Mouse (Mus musculus) layer of hippocampus, adult 11-12 months (tissue): ENCODE measurements at regions not wholly inside any gene's neighbourhood (a gene's known extent, or its start where the extent isn't known, plus 50 kb on each side); places are given as distances from the start of the nearest gene placed in this dataset.

Experiments used
- DNase-seq: peaks from one replicate; pipeline ENCODE4 v3.0.0; 2022; ENCODE audit warnings: low spot score

DNA sequence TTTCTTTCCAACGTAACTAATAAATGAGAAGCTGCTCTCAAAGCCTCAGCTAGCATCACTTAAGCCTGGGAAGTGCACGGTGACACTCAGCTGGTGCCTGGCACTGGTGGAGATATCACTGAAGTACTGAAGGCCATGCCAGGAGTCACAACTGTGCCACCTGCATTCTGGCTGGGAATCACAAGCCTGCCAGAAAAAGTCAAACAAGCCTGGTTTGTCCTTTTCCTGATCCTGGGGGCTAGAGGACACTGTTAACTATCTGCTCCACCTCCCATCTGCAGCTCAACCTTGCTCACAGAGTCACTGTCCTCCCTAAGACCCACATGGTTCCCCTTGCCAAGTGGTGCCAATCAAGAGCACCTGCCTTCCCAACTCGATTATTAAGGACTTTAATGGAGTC, 135.2 kb upstream of the Car8 start:
- no peak for DNase-seq

DNA sequence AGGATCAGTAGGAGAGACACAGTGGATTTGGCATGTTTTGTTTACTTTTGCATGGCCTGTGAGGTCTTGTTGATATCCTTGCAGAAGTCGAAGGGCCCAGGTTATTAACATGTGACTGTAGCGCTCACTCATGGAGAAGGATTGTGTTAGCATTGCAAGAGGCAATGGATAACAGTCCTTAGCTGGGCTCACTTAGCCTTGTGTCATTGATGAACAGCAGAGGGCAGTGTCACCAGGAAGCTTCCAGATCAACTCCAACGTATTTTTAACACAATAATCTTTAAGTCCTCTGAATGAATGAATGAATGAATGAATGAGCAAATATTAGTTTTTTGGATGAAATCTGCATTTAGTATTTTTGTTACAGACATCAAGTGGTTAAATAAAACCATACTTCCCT, 133.2 kb upstream of the Car8 start:
- no peak for DNase-seq

DNA sequence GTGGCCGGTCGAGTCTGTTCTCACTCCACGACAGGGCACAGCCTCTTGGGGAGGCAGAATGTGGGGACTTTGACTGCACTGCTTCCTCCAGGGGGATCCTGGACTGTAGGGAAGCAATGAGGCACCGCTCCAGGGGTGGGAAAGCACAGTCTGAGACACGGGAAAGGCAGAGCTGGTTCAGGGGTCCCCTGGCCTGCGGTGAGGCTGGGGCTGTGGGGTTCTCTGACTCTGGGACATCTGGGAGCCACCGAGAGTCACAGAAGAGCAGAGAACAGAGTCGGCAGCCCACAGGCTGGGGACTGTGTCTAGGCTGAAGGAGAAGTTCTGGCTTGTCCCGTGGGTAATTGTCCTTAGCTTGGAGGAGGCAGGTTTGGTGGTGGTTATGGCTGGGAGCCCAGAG, 131.9 kb upstream of the Car8 start:
- DNase-seq: no peak

DNA sequence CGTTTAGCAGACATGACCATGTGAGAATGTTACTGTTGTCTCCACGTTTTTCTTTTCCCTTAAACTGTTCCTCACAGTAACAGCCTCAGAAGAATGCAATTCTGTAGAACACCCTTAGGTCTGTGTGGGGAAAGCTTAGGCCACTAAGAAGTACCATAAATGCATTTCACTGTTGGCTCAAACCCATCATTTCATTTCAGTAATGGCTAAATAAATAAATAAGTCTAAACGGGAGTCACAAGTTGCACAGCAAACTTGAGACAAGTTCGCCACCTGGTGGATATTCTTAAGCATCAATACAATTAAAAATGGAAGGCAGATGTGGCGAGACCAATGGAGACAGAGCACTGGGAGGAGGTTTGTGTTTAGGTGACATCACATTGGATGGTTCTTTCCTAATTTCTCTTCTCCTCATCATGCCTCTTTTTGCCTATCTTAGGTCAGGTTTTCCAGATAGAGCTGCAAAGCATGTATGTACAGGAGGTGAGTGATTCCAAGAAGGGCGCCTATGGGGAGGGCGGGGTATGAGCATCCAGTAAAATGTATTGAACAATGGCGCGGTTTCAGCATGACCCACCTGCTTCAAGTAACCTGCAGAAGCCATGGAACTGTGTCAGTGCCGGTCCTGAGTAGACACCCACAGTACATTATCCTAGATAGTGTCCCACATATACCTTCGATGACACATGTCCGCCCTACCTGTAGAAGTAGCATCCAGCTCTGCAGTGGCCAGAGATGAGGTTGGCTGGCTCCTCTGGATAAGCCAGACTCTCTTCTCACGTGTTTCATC, 128.8 kb upstream of the Car8 start:
- peak; percentile 36 for DNase-seq

DNA sequence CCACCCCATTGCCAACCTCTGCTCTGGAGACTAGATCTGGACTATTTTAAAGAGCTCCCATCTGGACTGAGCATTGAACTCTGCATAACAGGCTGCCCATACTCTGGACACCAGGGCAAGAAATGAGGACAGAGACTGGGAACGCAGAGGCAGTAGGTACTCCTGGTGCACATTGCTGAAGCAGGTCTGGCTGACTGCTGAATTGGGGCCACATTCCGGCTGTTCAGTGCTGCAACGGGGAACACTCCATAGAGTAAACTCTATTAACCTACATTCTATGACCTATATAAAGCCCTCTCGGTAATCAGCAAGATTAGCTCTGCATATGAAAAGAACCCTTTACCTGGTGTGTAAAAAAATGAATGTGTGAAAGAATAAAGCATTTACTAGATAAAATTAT, 128.1 kb upstream of the Car8 start:
- DNase-seq: no peak

DNA sequence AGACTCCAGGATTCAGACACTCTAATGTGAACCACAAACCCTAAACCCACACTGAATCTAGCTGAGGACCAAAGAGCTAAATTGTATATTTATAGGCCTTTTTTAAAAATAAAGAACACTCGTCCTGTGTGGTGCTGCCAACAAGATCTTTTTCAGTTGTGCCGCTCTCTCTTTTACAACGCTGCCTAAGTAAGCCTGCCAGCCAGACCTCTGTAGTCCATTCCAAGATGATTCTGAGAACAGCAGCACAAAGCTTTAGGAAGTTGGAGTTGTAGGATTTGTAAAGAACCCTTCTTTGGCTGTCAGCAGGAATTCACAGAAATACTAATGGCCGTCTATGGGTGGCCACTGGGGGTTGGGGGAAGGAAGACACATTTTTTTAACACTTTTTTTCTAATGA, 123.6 kb upstream of the Car8 start:
- DNase-seq: no peak

DNA sequence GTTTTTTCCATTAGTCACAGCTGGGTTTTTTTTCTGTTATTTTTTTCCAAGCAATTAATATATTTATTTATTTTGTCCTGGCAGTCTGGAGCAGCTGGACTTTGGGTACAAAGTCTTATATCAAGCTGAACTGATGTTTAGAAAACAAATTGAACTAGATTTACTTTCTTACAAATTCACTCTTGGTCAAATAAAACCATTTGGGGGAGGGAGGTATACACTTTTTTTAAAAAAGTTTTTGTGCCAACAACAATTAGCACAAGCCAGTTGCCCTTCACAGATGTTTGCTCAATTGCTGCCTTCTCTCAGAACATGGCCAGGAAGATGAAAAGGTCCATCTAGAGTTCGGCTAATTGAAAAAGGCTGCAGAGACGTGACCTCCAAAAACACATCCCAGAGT, 123.1 kb upstream of the Car8 start:
- no peak for DNase-seq

DNA sequence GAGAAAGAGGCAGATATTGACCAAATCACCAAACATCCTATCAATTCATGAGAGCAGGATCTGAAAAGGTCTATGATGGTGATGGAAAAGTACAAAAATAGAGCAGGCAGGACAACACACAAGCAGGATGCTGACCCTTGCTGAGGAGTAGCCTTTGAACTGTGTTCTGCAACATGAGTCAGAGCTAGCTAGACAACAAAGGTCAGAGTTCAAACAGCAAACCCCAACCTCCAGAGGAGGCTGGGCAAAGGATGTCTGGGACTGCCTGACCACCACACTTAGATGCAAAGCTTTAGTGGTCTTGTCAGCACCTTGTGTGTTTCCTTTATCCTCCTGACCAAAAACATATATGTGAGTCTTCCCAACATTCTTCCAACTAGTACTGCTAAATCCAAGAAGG, 122.5 kb upstream of the Car8 start:
- DNase-seq: no peak

DNA sequence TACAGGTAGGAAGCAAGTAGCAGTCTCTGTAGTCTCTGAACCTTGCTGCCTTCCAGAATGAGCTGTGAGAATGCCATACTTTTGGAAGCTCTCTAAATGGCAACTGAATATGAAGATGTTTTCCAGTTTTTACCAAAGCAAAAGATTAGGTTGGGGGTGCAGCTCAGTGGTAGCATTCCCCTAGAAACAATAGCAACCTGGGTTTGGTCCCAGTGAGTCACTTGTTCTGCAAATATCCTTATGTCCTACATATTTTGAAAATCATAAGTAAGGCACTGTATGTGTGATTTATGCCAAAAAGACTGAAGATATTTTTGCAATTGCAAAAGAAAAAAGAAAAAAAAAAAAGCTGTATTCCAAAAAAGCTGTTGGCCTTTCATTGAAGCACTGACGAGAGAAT, 118.6 kb upstream of the Car8 start:
- DNase-seq: no peak

DNA sequence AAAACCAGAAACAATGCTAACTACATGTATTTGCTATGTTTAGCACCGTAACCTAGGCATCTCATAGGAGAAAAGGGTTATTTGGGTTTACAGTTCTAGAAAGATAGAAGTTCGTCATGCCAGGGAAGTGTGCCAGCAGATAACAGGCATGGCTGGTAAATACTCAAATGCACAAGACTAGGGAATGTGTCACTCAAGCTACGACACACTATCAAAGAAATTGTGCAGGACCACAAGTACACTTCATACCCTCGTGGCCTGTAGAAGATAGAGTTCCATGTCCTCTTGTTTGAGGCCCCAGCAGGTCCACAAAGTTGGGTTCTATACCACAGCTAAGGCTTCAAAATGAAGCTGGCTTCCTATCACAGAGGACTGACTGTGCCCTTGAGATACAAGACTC, 103.1 kb upstream of the Car8 start:
- DNase-seq: no peak

DNA sequence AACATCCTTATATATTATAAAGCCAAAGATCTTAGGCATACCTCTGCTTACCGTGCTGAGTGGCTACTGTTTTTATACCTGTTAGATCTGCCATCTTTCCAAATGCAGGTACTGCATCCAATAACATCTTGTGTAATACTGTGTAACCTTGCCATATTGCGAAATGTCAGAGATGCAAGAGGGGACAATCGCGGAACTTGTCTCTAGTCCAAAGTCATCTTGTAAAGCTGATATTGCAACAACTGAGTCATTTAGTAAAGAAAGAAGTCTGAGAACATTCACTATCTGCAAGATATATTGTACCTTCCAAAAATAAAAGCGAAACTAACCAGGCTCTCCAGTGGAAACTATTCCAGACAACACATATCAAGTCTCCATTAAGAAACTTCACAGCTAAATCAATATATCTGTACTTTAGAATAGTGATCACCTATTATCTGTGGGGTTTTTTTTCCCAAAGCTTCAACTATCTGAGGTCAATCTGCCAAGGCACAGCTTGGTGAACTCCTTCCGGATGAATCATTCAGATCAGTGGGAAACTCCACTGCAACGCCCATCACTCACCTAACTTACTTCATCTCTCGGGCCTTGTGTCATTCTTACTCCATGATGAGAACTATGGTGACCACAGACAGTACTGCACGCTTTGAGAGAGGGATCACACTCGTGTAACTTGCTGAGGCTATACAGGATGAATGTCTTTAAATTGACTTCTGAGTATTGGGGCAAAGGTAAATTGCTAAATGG, 70.6 kb upstream of the Car8 start:
- DNase-seq: no peak

DNA sequence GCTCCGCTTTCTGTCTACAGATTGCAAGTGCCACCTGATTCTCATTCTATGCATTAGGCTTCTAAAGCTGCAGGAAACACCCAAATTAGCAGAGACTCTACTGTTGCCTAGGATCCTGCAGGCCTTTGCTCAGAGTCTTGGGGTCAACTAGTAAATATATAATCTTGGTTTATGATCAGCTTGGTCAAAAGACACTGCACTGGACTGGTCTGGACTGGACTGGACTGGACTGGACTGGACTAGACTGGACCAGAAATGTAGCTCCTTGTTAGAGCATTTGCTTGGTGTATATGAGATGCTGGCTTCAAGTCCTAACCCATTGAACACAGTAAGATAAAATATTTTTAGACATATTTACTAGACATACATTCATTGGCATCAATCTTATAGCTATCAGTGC, 53.7 kb upstream of the Car8 start:
- DNase-seq: no peak

DNA sequence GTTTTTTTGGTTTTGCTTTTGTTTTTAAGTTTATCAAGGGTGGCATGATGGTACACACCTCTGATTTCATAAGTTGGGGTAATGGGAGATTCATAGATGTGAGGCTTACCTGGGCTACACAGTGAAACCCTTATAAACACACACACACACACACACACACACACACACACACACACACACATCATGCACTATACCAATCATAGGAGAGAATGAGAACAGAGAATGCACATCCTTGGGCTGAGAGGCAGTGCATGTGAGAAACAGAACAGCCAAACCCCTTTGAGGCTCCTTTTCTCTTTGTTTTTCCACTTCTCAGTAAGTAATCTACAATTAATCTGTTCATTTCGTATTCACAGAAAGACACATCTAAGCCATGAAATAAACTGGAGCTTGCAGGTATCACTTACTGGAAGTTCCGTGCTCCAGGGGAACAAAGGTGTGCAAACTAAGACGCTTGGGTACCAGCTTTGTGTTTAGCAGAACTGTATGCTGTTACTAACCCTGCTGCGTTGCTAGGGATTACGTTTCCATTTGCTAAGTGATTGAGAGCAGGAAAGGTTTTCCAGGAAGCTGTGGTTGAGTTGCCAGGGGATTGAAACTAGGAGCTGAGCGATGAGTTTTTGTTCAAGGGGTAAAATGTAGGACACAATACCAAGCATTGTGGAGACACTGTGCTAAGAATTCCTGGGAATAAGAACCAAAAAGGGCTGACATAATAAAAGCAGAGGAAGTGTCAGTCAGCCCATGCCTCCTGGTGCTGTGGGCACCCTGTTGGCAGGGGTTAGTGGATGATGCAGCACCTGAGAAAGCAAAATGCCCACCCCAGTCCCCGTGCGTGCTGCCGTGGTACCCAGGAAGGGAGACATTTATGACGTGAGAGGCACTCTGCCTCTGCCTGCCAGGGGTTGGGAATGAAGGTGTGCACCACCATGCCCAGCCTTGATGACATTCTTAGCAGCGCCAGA, 53.0 kb upstream of the Car8 start:
- DNase-seq: no peak

DNA sequence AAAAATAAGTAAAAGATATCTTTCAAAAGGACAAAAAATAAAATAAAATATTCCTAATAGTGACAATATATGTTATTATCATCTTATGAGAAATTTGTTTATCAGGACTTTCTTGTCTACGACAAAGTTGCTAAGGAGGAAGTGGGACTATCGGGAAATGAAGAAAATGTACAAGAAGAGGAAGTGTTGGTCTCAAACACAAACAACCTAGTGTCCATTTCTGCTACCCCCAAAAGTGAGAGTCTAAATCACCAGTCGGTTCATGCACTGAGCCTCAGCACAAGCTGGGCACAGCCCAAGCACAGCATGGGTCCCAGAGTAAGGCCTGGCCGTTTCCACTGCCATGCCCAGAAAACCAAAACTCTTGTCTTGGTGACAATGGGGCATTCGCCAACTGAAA, 51.1 kb upstream of the Car8 start:
- DNase-seq: no peak
